Mouse (Mus musculus) lung, postnatal 0 days (tissue): Measurements from ENCODE around the gene Shoc2.

Experiments used
- CTCF ChIP-seq: IDR thresholded peaks from 2 replicates; pipeline ENCODE4 v1.5.1; 2016; ENCODE audit warnings: antibody characterized with exemption, mild to moderate bottlenecking
- EP300 ChIP-seq: IDR thresholded peaks from 2 replicates; pipeline ENCODE4 v1.6.1; 2016; ENCODE audit warnings: antibody characterized with exemption, mild to moderate bottlenecking, control low read depth

DNA sequence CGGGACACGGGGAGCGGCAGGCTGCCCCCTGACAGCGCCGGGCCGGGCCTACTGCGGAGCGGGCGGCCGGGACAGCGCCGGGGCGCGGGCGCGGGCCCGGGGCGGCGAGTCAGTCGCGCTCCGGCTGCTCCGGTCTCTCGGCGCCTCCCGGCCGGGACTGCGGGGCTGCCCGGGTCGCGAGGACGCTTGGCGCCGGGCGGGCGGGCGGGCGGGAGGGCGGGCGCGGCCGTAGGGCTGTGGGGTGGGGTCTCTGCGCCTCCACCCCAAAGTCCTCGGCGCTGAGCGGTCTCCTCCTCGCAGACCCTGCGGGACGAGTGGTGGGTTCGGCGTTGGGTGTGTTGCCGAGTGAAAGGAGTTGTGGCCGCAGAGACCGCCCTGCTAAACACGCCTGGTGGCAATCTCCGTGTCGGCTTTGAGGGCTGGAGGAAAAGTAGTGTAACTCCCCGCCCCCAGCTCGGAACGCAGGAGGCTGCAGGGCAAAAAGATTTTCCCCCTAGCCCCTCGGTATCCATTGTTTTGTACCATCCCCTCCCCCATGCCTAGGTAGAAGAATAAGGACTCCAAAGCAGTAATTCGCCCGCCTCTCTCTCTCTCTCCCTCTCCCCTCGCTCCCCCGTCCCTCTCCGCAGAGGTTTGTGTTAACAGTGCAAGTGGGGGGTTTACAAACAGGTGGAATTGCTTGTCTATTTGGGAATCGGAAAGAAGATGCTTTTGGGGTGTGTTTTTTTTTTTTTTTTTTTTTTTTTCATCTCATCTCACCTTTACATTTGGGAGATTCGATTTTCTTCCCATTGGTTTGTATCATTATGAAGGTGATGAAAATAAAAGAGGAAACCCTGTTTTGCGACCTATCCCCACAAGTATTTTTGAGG is 1.3 kb downstream of the Shoc2 start:
- TF ChIP-seq CTCF (no peak), EP300 (no peak)
